Mouse (Mus musculus) limb, embryonic 14.5 days (tissue): ENCODE measurements around the gene Gm42957. TPM values are rescaled to one million over a fixed set of nuclear protein-coding genes. Genes with fewer than 3 reads are reported as not detected.
A peak's percentile ranks its signal among the peaks of the same experiment; 100 is the strongest.

Experiments used
- ATAC-seq: fragments of 200-750 bp; cut with Nextera tagmentation; 2 replicates; pipeline ENCODE4 v1.8.0; 2017; ENCODE audit warnings: low read depth, moderate number of reproducible peaks, moderate TSS enrichment; ENCODE audit not compliant: low FRiP score
- DNase-seq: peaks from one replicate; pipeline ENCODE4 v3.0.0-alpha.2; 2015; ENCODE audit warnings: low spot score
- H3K27ac ChIP-seq: fragments of 300-500 bp; sonication (generic); replicated peaks from 2 replicates; pipeline ENCODE4 v1.5.1; 2014; ENCODE audit warnings: low read depth, mild to moderate bottlenecking, low read length, moderate library complexity, mixed read lengths
- H3K27me3 ChIP-seq: fragments of 300-500 bp; sonication (generic); 2 replicates; pipeline ENCODE4 v1.6.1; 2014; ENCODE audit warnings: low read length, mixed read lengths; ENCODE audit not compliant: control insufficient read depth, insufficient read depth
- H3K36me3 ChIP-seq: fragments of 300-500 bp; sonication (generic); 2 replicates; pipeline ENCODE4 v1.6.1; 2014; ENCODE audit warnings: mild to moderate bottlenecking, low read length, moderate library complexity, mixed read lengths; ENCODE audit not compliant: control insufficient read depth, insufficient read depth
- H3K4me1 ChIP-seq: fragments of 300-500 bp; sonication (generic); 2 replicates; pipeline ENCODE4 v1.6.1; 2014; ENCODE audit warnings: antibody characterized with exemption, low read length, mixed read lengths; ENCODE audit not compliant: control insufficient read depth, insufficient read depth
- H3K4me2 ChIP-seq: fragments of 300-500 bp; sonication (generic); replicated peaks from 2 replicates; pipeline ENCODE4 v1.6.1; 2014; ENCODE audit warnings: low read depth, mild to moderate bottlenecking, low read length, moderate library complexity; ENCODE audit not compliant: severe bottlenecking
- H3K4me3 ChIP-seq: fragments of 300-500 bp; sonication (generic); replicated peaks from 2 replicates; pipeline ENCODE4 v1.5.1; 2014; ENCODE audit warnings: low read length
- H3K9ac ChIP-seq: fragments of 300-500 bp; sonication (generic); 2 replicates; pipeline ENCODE4 v1.6.1; 2014; ENCODE audit warnings: mild to moderate bottlenecking, low read depth, low read length, moderate library complexity; ENCODE audit not compliant: severe bottlenecking
- H3K9me3 ChIP-seq: fragments of 300-500 bp; sonication (generic); 2 replicates; pipeline ENCODE4 v1.6.1; 2016; ENCODE audit warnings: low read length; ENCODE audit not compliant: control insufficient read depth
- POLR2A ChIP-seq: fragments of 200-500 bp; IDR thresholded peaks from 2 replicates; pipeline ENCODE4 v1.8.0; 2012; ENCODE audit warnings: inconsistent platforms, mild to moderate bottlenecking, moderate library complexity, borderline replicate concordance; ENCODE audit not compliant: insufficient read depth, insufficient read length; ENCODE audit errors: extremely low read depth
- WGBS: fragments of 180-500 bp; shearing (Covaris S2); extraction: QIAGEN DNeasy Blood & Tissue Kit; methylation state at CpG from one replicate; pipeline ENCODE4 v1.1.7; 2014; 5-methylcytosine and 5-hydroxymethylcytosine counted together
- polyA plus RNA-seq, 2 experiments: library from polyadenylated mRNA; depleted of rRNA in 1 of 2; stranded (reverse) in 1 of 2; unstranded in 1 of 2; fragments of >200 nt; fragmentation: Nextera tagmentation in 1 of 2; extraction: Ambion mirVana in 1 of 2; gene quantifications; 2 replicates each; pipeline versions ENCODE4 v1.2.1 to v1.2.3; 2012 to 2014

Gene Gm42957
- polyA plus RNA-seq, 2 experiments: 0.28 to 0.93 TPM

DNA sequence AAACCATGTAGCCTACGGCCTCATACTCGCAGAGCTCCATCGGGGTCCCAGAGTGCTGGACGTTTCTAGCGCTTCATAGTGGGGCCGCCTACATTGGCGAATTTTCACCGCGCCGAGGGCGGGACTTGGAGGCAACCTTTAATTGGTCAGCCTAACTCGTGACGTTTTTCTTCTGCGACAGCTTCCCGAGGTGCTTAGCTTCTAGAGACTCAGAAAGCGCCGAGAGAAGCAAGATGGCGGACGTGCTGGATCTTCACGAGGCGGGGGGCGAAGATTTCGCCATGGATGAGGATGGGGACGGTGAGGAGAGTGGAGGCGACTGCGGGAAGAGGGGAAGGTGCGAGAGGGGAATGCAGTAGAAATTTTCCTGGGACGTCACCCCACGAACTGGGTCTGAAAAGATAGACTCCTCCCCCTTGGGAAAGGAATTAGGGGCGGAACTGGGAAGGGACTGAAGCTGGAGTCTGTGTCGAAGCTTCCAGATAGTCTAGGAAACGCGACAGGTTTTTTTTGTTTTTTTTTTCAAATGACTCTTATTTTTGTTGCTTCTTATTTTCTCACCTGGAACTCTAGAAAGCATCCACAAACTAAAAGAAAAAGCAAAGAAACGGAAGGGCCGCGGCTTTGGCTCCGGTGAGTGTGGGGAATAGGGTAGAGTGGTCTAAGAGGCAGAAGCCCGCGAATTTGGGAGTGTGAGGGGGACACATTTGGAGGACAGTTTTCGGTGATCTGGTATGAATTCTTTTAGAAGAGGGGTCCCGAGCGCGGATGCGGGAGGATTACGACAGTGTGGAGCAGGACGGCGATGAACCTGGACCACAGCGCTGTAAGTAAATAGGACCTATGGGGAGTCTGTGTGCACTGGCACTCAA, 5.3 kb upstream of the Gm42957 start, which contains the start of gene Rbm8a:
Rbm8a (plus strand) TSS at position 205 of the 872 bp plus-strand sequence.
- Histone ChIP-seq H3K9ac (peak within 1 kb of the TSS; percentile 71), H3K4me2 (peak within 1 kb of the TSS; percentile 79), H3K36me3 (peaks cover 35% of the 10 kb centered on the region), H3K9me3 (no peaks in the 10 kb centered on the region), H3K27ac (peak within 1 kb of the TSS; percentile 79), H3K4me3 (peak within 1 kb of the TSS; percentile 69), H3K27me3 (no peaks in the 10 kb centered on the region), H3K4me1 (peaks cover 10% of the 10 kb centered on the region)
- peak; percentile 84; the same call in 1 of the 2 replicates for TF ChIP-seq POLR2A
- under 1% methylated on average over 48 of the region's 48 CpGs for WGBS
- ATAC-seq: peak; percentile 95
- DNase-seq: peak; percentile 99

GRCm38 (mm10) chr3:96632058-96632457, 3.2 kb upstream of the Gm42957 start:
- DNase-seq: no peak
- peaks cover 20% of the 10 kb centered on the region for H3K4me1 ChIP-seq
- no peaks in the 10 kb centered on the region for H3K9me3 ChIP-seq
- H3K36me3 ChIP-seq: peaks cover 28% of the 10 kb centered on the region
- no peak overlapping the region for H3K4me2 ChIP-seq
- H3K27me3 ChIP-seq: no peaks in the 10 kb centered on the region
- no peak for TF ChIP-seq POLR2A
- ATAC-seq: no peak
- no peak overlapping the region for H3K27ac ChIP-seq
- no peak overlapping the region for H3K4me3 ChIP-seq
- no peak overlapping the region for H3K9ac ChIP-seq

DNA sequence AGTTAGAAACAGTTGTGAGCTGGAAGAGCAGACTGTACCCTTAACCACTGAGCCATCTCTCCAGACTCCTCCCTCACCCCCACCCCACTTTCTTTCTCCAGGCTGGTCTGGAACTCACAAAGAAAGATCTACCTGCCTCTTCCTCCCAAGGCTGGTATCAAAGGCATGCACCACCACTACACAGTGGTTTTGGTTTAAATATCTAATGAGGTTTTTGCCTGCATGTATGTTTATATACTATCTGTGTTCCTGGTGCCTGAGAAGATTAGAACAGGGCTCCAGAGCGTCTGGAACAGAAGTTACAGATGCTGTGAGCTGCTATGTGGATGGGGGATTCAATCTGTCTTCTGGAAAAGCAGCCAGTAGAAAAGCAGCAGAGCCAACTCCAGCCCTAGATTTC, 1.3 kb upstream of the Gm42957 start:
- DNase-seq (no peak), ATAC-seq (no peak)
- no peak overlapping the region for H3K9ac ChIP-seq
- H3K9me3 ChIP-seq: 0 out of 2 replicates have a peak, but pooled peaks cover under 1% of the 10 kb centered on the region
- no peak overlapping the region for H3K4me3 ChIP-seq
- H3K27me3 ChIP-seq: no peaks in the 10 kb centered on the region
- no peak overlapping the region for H3K4me2 ChIP-seq
- H3K27ac ChIP-seq: no peak overlapping the region
- WGBS: 48% methylated on average over 1 of the region's 1 CpGs
- peaks cover 19% of the 10 kb centered on the region for H3K4me1 ChIP-seq
- peaks cover 48% of the 10 kb centered on the region for H3K36me3 ChIP-seq
- no peak for TF ChIP-seq POLR2A

DNA sequence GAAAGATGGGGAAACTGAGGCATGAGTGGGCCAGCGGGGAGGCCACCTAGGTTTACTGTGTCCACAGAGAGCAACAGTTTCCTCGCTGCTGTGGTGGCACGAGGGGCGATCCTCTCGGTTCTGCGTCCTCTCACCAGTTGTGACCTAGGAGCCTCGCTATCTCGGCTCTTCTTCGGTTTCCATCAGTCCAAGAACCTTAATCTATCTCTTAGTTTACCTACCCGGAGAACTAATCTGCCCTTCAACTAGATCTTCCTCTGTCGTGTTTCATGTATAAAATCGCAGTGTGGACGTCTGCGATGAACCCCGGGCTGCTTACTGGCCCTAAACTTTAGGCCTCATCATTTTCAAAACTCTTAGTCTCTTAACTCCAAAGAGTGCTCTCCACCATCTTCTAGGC, 632 bp downstream of the Gm42957 start:
- Histone ChIP-seq H3K9me3 (0 out of 2 replicates have a peak, but pooled peaks cover 3% of the 10 kb centered on the region), H3K36me3 (peaks cover 64% of the 10 kb centered on the region), H3K4me2 (peak overlapping the region; percentile 65), H3K9ac (peak overlapping the region; percentile 93), H3K4me1 (peaks cover 13% of the 10 kb centered on the region), H3K27me3 (no peaks in the 10 kb centered on the region), H3K4me3 (peak overlapping the region; percentile 94), H3K27ac (peak overlapping the region; percentile 81; the same call in 1 of the 2 replicates)
- WGBS: 10% methylated on average over 15 of the region's 15 CpGs
- ATAC-seq: no peak
- no peak for DNase-seq
- no peak for TF ChIP-seq POLR2A

DNA sequence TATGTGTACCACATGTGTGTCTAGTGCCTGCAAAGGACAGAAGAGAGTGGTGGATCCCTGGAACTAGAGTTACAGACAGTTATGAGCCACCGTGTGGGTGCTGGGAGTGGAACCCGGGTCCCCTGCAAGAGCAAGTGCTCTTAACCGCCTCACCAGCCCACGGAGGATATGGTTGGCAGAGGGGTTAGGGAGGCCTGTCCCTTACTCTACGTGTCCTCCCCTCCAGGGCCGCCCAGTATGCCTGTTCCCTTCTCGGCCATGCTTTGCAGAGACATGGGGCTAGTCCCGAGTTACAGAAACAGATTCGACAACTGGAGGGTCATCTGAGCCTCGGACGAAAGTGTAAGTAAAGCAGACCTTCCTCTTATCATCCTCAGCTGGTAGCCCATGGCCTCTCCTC, 1.2 kb downstream of the Gm42957 start:
- no peaks in the 10 kb centered on the region for H3K27me3 ChIP-seq
- H3K27ac ChIP-seq: no peak overlapping the region
- H3K4me3 ChIP-seq: peak overlapping the region; percentile 94
- H3K4me1 ChIP-seq: peaks cover 13% of the 10 kb centered on the region
- H3K9me3 ChIP-seq: 0 out of 2 replicates have a peak, but pooled peaks cover 3% of the 10 kb centered on the region
- H3K36me3 ChIP-seq: peaks cover 64% of the 10 kb centered on the region
- TF ChIP-seq POLR2A: no peak
- peak overlapping the region; percentile 65 for H3K4me2 ChIP-seq
- 60% methylated on average over 11 of the region's 11 CpGs for WGBS
- H3K9ac ChIP-seq: peak overlapping the region; percentile 93
- DNase-seq: no peak
- no peak for ATAC-seq
